ENCODE assay signal across 15 mouse cellular contexts in genomic region chr13:56549364-56549763, GRCm38 (mm10). TPM values are rescaled to one million over a fixed set of nuclear protein-coding genes. Genes with fewer than 3 reads are reported as not detected.
DNase-seq lines count a peak whose midpoint lies in the region; ATAC-seq lines count a peak whose summit lies in the region.
"Had no signal": no experiment of that assay in that cellular context is flagged by ENCODE, and none has a peak within 500 bp of the region (broad histone marks: within the 10 kb centered on the region; RNA-seq: fewer than 3 reads in every experiment).

No protein-coding gene starts in this region.

- no peak overlapping the region; the same call in 1 of the 2 replicates for H3K27ac ChIP-seq in heart, embryonic 11.5 days (ENCODE audit: low read depth, low read length)
- H3K27ac ChIP-seq in heart, embryonic 15.5 days, result peak overlapping the region; percentile 5; the same call in 1 of the 2 replicates
- H3K27ac ChIP-seq: forebrain, embryonic 15.5 days; hindbrain, embryonic 15.5 days had no signal

- peaks cover 8% of the 10 kb centered on the region; the same call in 1 of the 2 replicates for H3K4me1 ChIP-seq in heart, embryonic 11.5 days (ENCODE audit: control insufficient read depth, insufficient read depth, low read length)
- peaks cover 24% of the 10 kb centered on the region for H3K4me1 ChIP-seq in heart, embryonic 15.5 days (replicated peaks)

- no peaks in the 10 kb centered on the region for H3K9me3 ChIP-seq in heart, embryonic 11.5 days (replicated peaks; ENCODE audit: control insufficient read depth, low read length)
- H3K9me3 ChIP-seq in heart, embryonic 15.5 days (replicated peaks), result no peaks in the 10 kb centered on the region
- H3K9me3 ChIP-seq: forebrain, embryonic 15.5 days; hindbrain, embryonic 15.5 days had no signal

- no peaks in the 10 kb centered on the region for H3K27me3 ChIP-seq in heart, embryonic 11.5 days (ENCODE audit: control insufficient read depth, insufficient read depth, low read length)
- H3K27me3 ChIP-seq in heart, embryonic 15.5 days, result no peaks in the 10 kb centered on the region
- H3K27me3 ChIP-seq: forebrain, embryonic 15.5 days; hindbrain, embryonic 15.5 days had no signal

- H3K4me3 ChIP-seq in heart, embryonic 11.5 days (ENCODE audit: low read depth, low read length), result no peak overlapping the region
- H3K4me3 ChIP-seq in heart, embryonic 15.5 days, result no peak overlapping the region
- H3K4me3 ChIP-seq: forebrain, embryonic 15.5 days; hindbrain, embryonic 15.5 days had no signal

- no peaks in the 10 kb centered on the region for H3K36me3 ChIP-seq in heart, embryonic 11.5 days (ENCODE audit: control insufficient read depth, insufficient read depth, low read length)
- H3K36me3 ChIP-seq in heart, embryonic 15.5 days, result no peaks in the 10 kb centered on the region
- H3K36me3 ChIP-seq: forebrain, embryonic 15.5 days; hindbrain, embryonic 15.5 days had no signal

- no peak overlapping the region for H3K9ac ChIP-seq in heart, embryonic 11.5 days (ENCODE audit: low read depth, low read length)
- H3K9ac ChIP-seq in heart, embryonic 15.5 days, result no peak overlapping the region
- H3K9ac ChIP-seq: forebrain, embryonic 15.5 days; hindbrain, embryonic 15.5 days had no signal

- no peak for ATAC-seq in heart, embryonic 11.5 days (replicated peaks; ENCODE audit: insufficient number of reproducible peaks, low FRiP score, low TSS enrichment)
- ATAC-seq in heart, embryonic 15.5 days (replicated peaks; ENCODE audit: insufficient number of reproducible peaks, insufficient read depth, low FRiP score, low read depth), result peak; percentile 41; the same call in 1 of the 2 replicates
- ATAC-seq in activated CD4-positive, CD25-positive, alpha-beta regulatory T cell, adult 4 months, result no peak
- ATAC-seq: forebrain, embryonic 15.5 days had no signal

- 33% methylated on average over 4 of the region's 4 CpGs for WGBS in heart, embryonic 11.5 days (ENCODE audit: insufficient replicate concordance)
- WGBS in heart, embryonic 15.5 days, result 34% methylated on average over 4 of the region's 4 CpGs

- no peak overlapping the region for H3K4me2 ChIP-seq in heart, embryonic 11.5 days
- H3K4me2 ChIP-seq in heart, embryonic 15.5 days, result no peak overlapping the region
- H3K4me2 ChIP-seq: forebrain, embryonic 15.5 days; hindbrain, embryonic 15.5 days had no signal

- DNase-seq in heart, adult 11 months, result peak; percentile 99
- DNase-seq in 3134 (ENCODE audit: extremely low read depth, insufficient read length, low spot score), result peak; percentile 78
- DNase-seq in adrenal gland, postnatal 14 days, result peak; percentile 87
- DNase-seq in layer of hippocampus, adult 9-11 months, result no peak
- no peak for DNase-seq in cerebellum, postnatal 4 days (ENCODE audit: low spot score in 2 of 2)
- DNase-seq: right cerebral cortex, postnatal 25 days had no signal

RNA-seq across cellular contexts. Expression of gene Lect2, which starts 1.1 kb away (rescaled TPM):
- 0.37 and 1.1 TPM in 2 replicates for polyA plus RNA-seq in heart, embryonic 11.5 days (2014; fragmentation: Nextera tagmentation; extraction: Ambion mirVana)
- 1.3 and 46.7 TPM in 2 replicates for total RNA-seq in adrenal gland, postnatal 14 days (2021)
- polyA plus RNA-seq in heart, embryonic 15.5 days (2015; fragmentation: Nextera tagmentation; extraction: Ambion mirVana), result not detected in 2 replicates
- not detected for polyA plus RNA-seq in activated CD4-positive, CD25-positive, alpha-beta regulatory T cell, adult 4 months (2017; shearing (Covaris generic))
- total RNA-seq: left cerebral cortex, postnatal 10 days had no signal
- polyA plus RNA-seq: embryonic facial prominence, embryonic 11.5 days; forebrain, embryonic 15.5 days; lung, embryonic 16.5 days; testis, adult 2 months had no signal

RNA-seq across cellular contexts. Expression of gene Fbxl21, which starts 27.1 kb away (rescaled TPM):
- 1.2 and 1.9 TPM in 2 replicates for polyA plus RNA-seq in heart, embryonic 11.5 days (2014; fragmentation: Nextera tagmentation; extraction: Ambion mirVana)
- 2.7 and 3.0 TPM in 2 replicates for total RNA-seq in adrenal gland, postnatal 14 days (2021)
- polyA plus RNA-seq in heart, embryonic 15.5 days (2015; fragmentation: Nextera tagmentation; extraction: Ambion mirVana), result 0.92 and 0.99 TPM in 2 replicates
- 1 to 10 TPM in 1 of 2 experiments, under 1 TPM in 1; 0.87 to 1.6 TPM for polyA plus RNA-seq in activated CD4-positive, CD25-positive, alpha-beta regulatory T cell, adult 4 months (2017; shearing (Covaris generic))

RNA-seq across cellular contexts. Expression of gene Tgfbi, which starts 60.0 kb away (rescaled TPM):
- polyA plus RNA-seq in heart, embryonic 11.5 days (2014; fragmentation: Nextera tagmentation; extraction: Ambion mirVana), result 65.0 and 94.5 TPM in 2 replicates
- total RNA-seq in adrenal gland, postnatal 14 days (2021), result 40.1 and 59.6 TPM in 2 replicates
- 36.9 and 49.0 TPM in 2 replicates for polyA plus RNA-seq in heart, embryonic 15.5 days (2015; fragmentation: Nextera tagmentation; extraction: Ambion mirVana)
- polyA plus RNA-seq in activated CD4-positive, CD25-positive, alpha-beta regulatory T cell, adult 4 months (2017; shearing (Covaris generic)), result under 1 TPM; 0.28 to 0.44 TPM

Comparison
In these comparisons a context has a peak if more than half of its experiments do, and no peak if none do; other contexts are left out.
1. DNase-seq: peak in heart, adult 11 months (single experiment), 3134 (single experiment) and adrenal gland, postnatal 14 days (single experiment); none in layer of hippocampus, adult 9-11 months (single experiment) and cerebellum, postnatal 4 days (0 of 2).
2. RNA of gene Tgfbi, which starts 60.0 kb away (polyA plus RNA-seq): 65.0 to 94.5 TPM in heart, embryonic 11.5 days and 36.9 to 49.0 TPM in heart, embryonic 15.5 days; 0.28 to 0.44 TPM in activated CD4-positive, CD25-positive, alpha-beta regulatory T cell, adult 4 months; every median in the first group is over 10 times any median in the second.